Mouse (Mus musculus) MEL (cell line): Measurements from ENCODE around the gene Dxo. TPM values are rescaled to one million over a fixed set of nuclear protein-coding genes. Genes with fewer than 3 reads are reported as not detected.
"Not testable (repeated sequence)": the region's sequence is repeated elsewhere in the genome, so short reads cannot be mapped to it uniquely, and the experiment has no call there.

Experiments
- DNase-seq: peaks from one replicate; pipeline ENCODE4 v3.0.0; 2011; ENCODE audit warnings: low read depth, low spot score
- H3K27ac ChIP-seq: 2 replicates; pipeline ENCODE4 v1.5.1; 2012; ENCODE audit warnings: low read depth, mild to moderate bottlenecking, control low read depth, low read length, moderate library complexity; ENCODE audit not compliant: control insufficient read depth
- H3K27me3 ChIP-seq, 2 experiments: fragments of 150-350 bp in 1 of 2; sonication (generic) in 1 of 2; 2 replicates each; pipeline ENCODE4 v1.6.1; 2012; ENCODE audit warnings: low read length in 2 of 2, mild to moderate bottlenecking in 2 of 2, improper control_type of control experiment in 1 of 2, moderate library complexity in 1 of 2; ENCODE audit not compliant: insufficient read depth in 2 of 2, control insufficient read depth in 1 of 2
- H3K36me3 ChIP-seq, 2 experiments: 2 replicates each; pipeline ENCODE4 v1.6.1; 2012 to 2014; ENCODE audit warnings: low read length in 2 of 2, improper control_type of control experiment in 1 of 2, inconsistent platforms in 1 of 2, mild to moderate bottlenecking in 1 of 2; ENCODE audit not compliant: insufficient read depth in 2 of 2, control insufficient read depth in 1 of 2
- H3K4me1 ChIP-seq, 2 experiments: fragments of 150-350 bp in 1 of 2; sonication (generic) in 1 of 2; 2 replicates each; pipeline ENCODE4 v1.6.1; 2012; ENCODE audit warnings: low read length in 2 of 2, improper control_type of control experiment in 1 of 2, mild to moderate bottlenecking in 1 of 2; ENCODE audit not compliant: insufficient read depth in 2 of 2, control insufficient read depth in 1 of 2
- H3K4me3 ChIP-seq, 2 experiments: fragments of 150-350 bp in 1 of 2; sonication (generic) in 1 of 2; 2 replicates each; pipeline ENCODE4 v1.5.1; 2012; ENCODE audit warnings: low read depth in 2 of 2, low read length in 2 of 2, mild to moderate bottlenecking in 2 of 2, moderate library complexity in 2 of 2, control low read depth in 1 of 2, improper control_type of control experiment in 1 of 2; ENCODE audit not compliant: control insufficient read depth in 1 of 2, insufficient read depth in 1 of 2
- H3K79me2 ChIP-seq: 2 replicates; pipeline ENCODE4 v1.6.1; 2012; ENCODE audit warnings: mild to moderate bottlenecking, low read length, moderate library complexity; ENCODE audit not compliant: control insufficient read depth, poor library complexity, insufficient read depth
- H3K9ac ChIP-seq: 2 replicates; pipeline ENCODE4 v1.6.1; 2012; ENCODE audit warnings: low read depth, mild to moderate bottlenecking, control low read depth, low read length, moderate library complexity; ENCODE audit not compliant: control insufficient read depth, poor library complexity, severe bottlenecking
- H3K9me3 ChIP-seq: fragments of 150-350 bp; sonication (generic); replicated peaks from 2 replicates; pipeline ENCODE4 v1.6.1; 2012; ENCODE audit warnings: mild to moderate bottlenecking, low read length, improper control_type of control experiment, moderate library complexity; ENCODE audit not compliant: insufficient read depth
- BHLHE40 ChIP-seq: IDR thresholded peaks from 2 replicates; pipeline ENCODE4 v1.6.1; 2012; ENCODE audit warnings: low read depth, mild to moderate bottlenecking, inconsistent platforms, low read length, improper control_type of control experiment, borderline replicate concordance
- CTCF ChIP-seq, 3 experiments: IDR thresholded peaks in 2 of 3; conservative IDR thresholded peaks in 1 of 3; 2 replicates each; pipeline ENCODE4 v1.5.1; 2011 to 2012; ENCODE audit warnings: low read length in 3 of 3, low read depth in 2 of 3, mild to moderate bottlenecking in 2 of 3, improper control_type of control experiment in 1 of 3, inconsistent platforms in 1 of 3, mixed read lengths in 1 of 3, moderate library complexity in 1 of 3; ENCODE audit not compliant: control insufficient read depth in 1 of 3, insufficient read depth in 1 of 3, poor library complexity in 1 of 3, severe bottlenecking in 1 of 3
- EP300 ChIP-seq, 2 experiments: IDR thresholded peaks; 2 replicates each; pipeline ENCODE4 v1.6.1; 2011; ENCODE audit warnings: improper control_type of control experiment in 2 of 2, low read length in 2 of 2, low read depth in 1 of 2, mild to moderate bottlenecking in 1 of 2
- MAFK ChIP-seq: IDR thresholded peaks from 2 replicates; pipeline ENCODE4 v1.6.1; 2011; ENCODE audit warnings: low read depth, mild to moderate bottlenecking, low read length, improper control_type of control experiment, borderline replicate concordance
- MAX ChIP-seq: IDR thresholded peaks from 2 replicates; pipeline ENCODE4 v1.6.1; 2011; ENCODE audit warnings: low read length, improper control_type of control experiment
- MXI1 ChIP-seq: IDR thresholded peaks from 2 replicates; pipeline ENCODE4 v1.6.1; 2011; ENCODE audit warnings: mild to moderate bottlenecking, low read depth, low read length, improper control_type of control experiment
- RAD21 ChIP-seq: IDR thresholded peaks from 2 replicates; pipeline ENCODE4 v1.6.1; 2011; ENCODE audit warnings: mild to moderate bottlenecking, low read depth, low read length, improper control_type of control experiment
- RCOR1 ChIP-seq: IDR thresholded peaks from 2 replicates; pipeline ENCODE4 v1.6.1; 2012; ENCODE audit warnings: low read depth, mild to moderate bottlenecking, inconsistent platforms, low read length, improper control_type of control experiment
- SMC3 ChIP-seq: IDR thresholded peaks from 2 replicates; pipeline ENCODE4 v1.6.1; 2011; ENCODE audit warnings: low read depth, low read length, improper control_type of control experiment
- USF2 ChIP-seq, 2 experiments: IDR thresholded peaks; 2 replicates each; pipeline ENCODE4 v1.6.1; 2011 to 2012; ENCODE audit warnings: improper control_type of control experiment in 2 of 2, low read length in 2 of 2, borderline replicate concordance in 1 of 2, inconsistent platforms in 1 of 2, low read depth in 1 of 2, mild to moderate bottlenecking in 1 of 2; ENCODE audit not compliant: insufficient read depth in 1 of 2
- ZC3H11A ChIP-seq: IDR thresholded peaks from 2 replicates; pipeline ENCODE4 v1.6.1; 2012; ENCODE audit warnings: low read depth, mild to moderate bottlenecking, inconsistent platforms, low read length, improper control_type of control experiment
- ZKSCAN1 ChIP-seq: IDR thresholded peaks from 2 replicates; pipeline ENCODE4 v1.6.1; 2012; ENCODE audit warnings: low read depth, mild to moderate bottlenecking, inconsistent platforms, low read length, improper control_type of control experiment, moderate library complexity
- polyA plus RNA-seq, 2 experiments: library from polyadenylated mRNA; stranded (reverse) in 1 of 2; unstranded in 1 of 2; fragments of >175 nt in 1 of 2; fragments of >200 nt in 1 of 2; gene quantifications; 2 replicates each; pipeline versions ENCODE4 v1.2.1 to v1.2.4; 2012; ENCODE audit warnings: low replicate concordance in 2 of 2, low read depth in 1 of 2; ENCODE audit not compliant: insufficient read length in 2 of 2, insufficient read depth in 1 of 2, missing spikeins in 1 of 2
- total RNA-seq: library from RNA; depleted of rRNA; stranded (reverse); fragments of 300-350 nt; gene quantifications from 2 replicates; pipeline ENCODE4 v1.2.3, GENCODE M21; 2012

Dxo gene
- total and polyA plus RNA-seq, 3 experiments, result 18.0 to 39.7 TPM; not detected in 1

GRCm38 (mm10) chr17:34802756-34803155, 34.1 kb upstream of the Dxo start:
- not testable (repeated sequence) for H3K27ac ChIP-seq, H3K9me3 ChIP-seq, H3K36me3 ChIP-seq, DNase-seq, H3K4me3 ChIP-seq, H3K9ac ChIP-seq, H3K79me2 ChIP-seq, H3K27me3 ChIP-seq, H3K4me1 ChIP-seq

- H3K4me1 ChIP-seq, H3K36me3 ChIP-seq, H3K27me3 ChIP-seq, H3K4me3 ChIP-seq, H3K9me3 ChIP-seq, H3K9ac ChIP-seq, H3K79me2 ChIP-seq, H3K27ac ChIP-seq, DNase-seq: not testable (repeated sequence)
Measured at GRCm38 (mm10) chr17:34803367-34803766, 33.5 kb upstream of the Dxo start.

GRCm38 (mm10) chr17:34804301-34804700, 32.5 kb upstream of the Dxo start, which contains the start of gene Cyp21a1:
Gene Cyp21a1 (minus strand): TSS chr17:34804561.
- not testable (repeated sequence) for H3K4me3 ChIP-seq, H3K4me1 ChIP-seq, H3K9me3 ChIP-seq, H3K27me3 ChIP-seq, DNase-seq, H3K79me2 ChIP-seq, H3K36me3 ChIP-seq, H3K9ac ChIP-seq, H3K27ac ChIP-seq

DNA sequence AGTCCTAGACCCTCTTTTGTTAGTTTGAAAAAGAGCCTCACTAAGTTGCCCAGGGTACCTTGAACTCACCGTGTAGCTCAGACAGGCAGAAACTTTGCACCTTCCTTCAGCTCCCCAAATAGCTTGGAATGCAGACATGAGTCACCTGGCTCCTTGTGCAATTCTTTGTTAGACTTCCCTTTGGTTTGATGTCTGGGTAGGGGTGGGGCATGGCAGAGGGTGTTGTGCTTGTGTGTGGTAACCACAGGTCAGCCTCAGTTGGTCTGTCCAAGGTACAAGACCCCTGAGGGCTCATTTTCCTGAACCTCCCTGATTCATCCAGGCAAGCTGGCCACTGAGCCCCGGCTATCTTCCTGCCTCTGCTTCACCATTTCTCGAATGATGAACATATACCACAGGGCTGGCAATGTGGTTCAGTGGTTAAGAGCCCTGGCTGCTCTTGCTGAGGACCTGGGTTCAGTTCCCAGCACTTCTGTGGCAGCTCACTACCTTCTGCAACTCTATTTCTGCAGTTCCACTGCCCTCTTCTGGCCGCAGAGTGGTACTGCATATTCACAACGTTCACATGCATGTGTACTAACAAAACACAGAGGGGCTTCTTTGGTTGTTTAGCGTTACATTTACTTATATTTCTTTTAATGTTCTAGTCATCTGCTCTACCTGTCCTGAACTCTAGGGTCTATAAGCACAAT, 31.8 kb upstream of the Dxo start:
- Histone ChIP-seq H3K36me3 (no peaks in the 10 kb centered on the region), H3K9me3 (no peaks in the 10 kb centered on the region)
- TF ChIP-seq BHLHE40 (no peak), RCOR1 (no peak), MXI1 (no peak), RAD21 (peak; percentile 64), SMC3 (peak; percentile 44), MAX (no peak), EP300 (IDR thresholded peaks at IDR 0.05; ENCODE audit: low read depth in 1 of 2, low read length in 2 of 2) (no peak), ZKSCAN1 (no peak), CTCF (IDR thresholded peaks at IDR 0.05 in 2 of 3, conservative IDR thresholded peaks at IDR 0.05 in 1 of 3; ENCODE audit: control insufficient read depth in 1 of 3, insufficient read depth in 1 of 3, low read depth in 2 of 3, low read length in 3 of 3, poor library complexity in 1 of 3, severe bottlenecking in 1 of 3) (peak; percentile 54 to 63 (median 56)), MAFK (no peak), ZC3H11A (peak; percentile 28), USF2 (IDR thresholded peaks at IDR 0.05; ENCODE audit: borderline replicate concordance in 1 of 2, insufficient read depth in 1 of 2, low read depth in 1 of 2, low read length in 2 of 2) (no peak)
- TF ChIP-seq, all 39 proteins: peak for 4
- Histone ChIP-seq H3K79me2 (no peaks in the 10 kb centered on the region), H3K4me3 (no peak overlapping the region), H3K27ac (no peak overlapping the region), H3K9ac (no peak overlapping the region), H3K27me3 (no peaks in the 10 kb centered on the region), H3K4me1 (no peaks in the 10 kb centered on the region)
- DNase-seq, result peak; percentile 51
